Comparison of ENCODE assay signal across 8 mouse cellular contexts in genomic region chr8:57791309-57791721, GRCm38 (mm10).
DNase-seq lines count a peak whose midpoint lies in the region; ATAC-seq and TF ChIP-seq lines count a peak whose summit lies in the region.

No protein-coding gene starts in this region.

- no peak for DNase-seq in left cerebral cortex, adult 2 months (ENCODE audit: extremely low spot score in 1 of 2, low spot score in 2 of 2)
- no peak for DNase-seq in left cerebral cortex, postnatal 36 days (ENCODE audit: low spot score in 2 of 2)
- DNase-seq in adipocyte (ENCODE audit: low spot score): peak; percentile 72
- DNase-seq in heart, postnatal 14 days: peak; percentile 8 to 43
- no peak for DNase-seq in urinary bladder, postnatal 10 days (ENCODE audit: low spot score)

- no peak overlapping the region for H3K27ac ChIP-seq in left cerebral cortex, adult 2 months
- no peak overlapping the region for H3K27ac ChIP-seq in limb, embryonic 13.5 days

- no peaks in the 10 kb centered on the region for H3K9me3 ChIP-seq in E14TG2a.4 (ENCODE audit: low read length)
- no peaks in the 10 kb centered on the region for H3K9me3 ChIP-seq in limb, embryonic 13.5 days

- H3K36me3 ChIP-seq in E14TG2a.4 (ENCODE audit: insufficient read depth, low read length): no peaks in the 10 kb centered on the region
- no peaks in the 10 kb centered on the region for H3K36me3 ChIP-seq in limb, embryonic 13.5 days

- H3K4me3 ChIP-seq in left cerebral cortex, adult 2 months: no peak overlapping the region
- H3K4me3 ChIP-seq in E14TG2a.4 (replicated peaks; ENCODE audit: low read length): no peak overlapping the region
- H3K4me3 ChIP-seq in limb, embryonic 13.5 days: no peak overlapping the region

- intact Hi-C loops in left cerebral cortex, adult 2 months (cut with DNase I): loop anchor here (2.0 to 5.0 kb wide), 2 partner anchors 139 to 251 kb away; partner anchors contain the start of gene Galnt7
- intact Hi-C loops in left cerebral cortex, postnatal 36 days (cut with DNase I): loop anchor here (2.0 to 5.0 kb wide), 2 partner anchors 139 to 217 kb away; partner anchors contain the start of gene Galnt7
- intact Hi-C loops in heart, postnatal 14 days (cut with DNase I): loop anchor here (1.0 kb wide), 1 partner anchor 217 kb away; no protein-coding TSS in a partner anchor

- no peak overlapping the region for H3K9ac ChIP-seq in limb, embryonic 13.5 days

- peak; percentile 74 for TF ChIP-seq CTCF in left cerebral cortex, adult 2 months (IDR thresholded peaks at IDR 0.05)
- peak; percentile 41 for TF ChIP-seq CTCF in E14TG2a.4 (conservative IDR thresholded peaks at IDR 0.05; ENCODE audit: low read length)

- H3K4me2 ChIP-seq in limb, embryonic 13.5 days (replicated peaks): no peak overlapping the region

- 21% methylated on average over 5 of the region's 5 CpGs for WGBS in limb, embryonic 13.5 days

- peak; percentile 49; the same call in 1 of the 2 replicates for ATAC-seq in limb, embryonic 13.5 days (ENCODE audit: low FRiP score, low read depth)
- no peak for ATAC-seq in erythroid progenitor cell, adult 5-6 weeks (replicated peaks; ENCODE audit: low FRiP score, poor library complexity, severe bottlenecking)

- H3K4me1 ChIP-seq in E14TG2a.4 (replicated peaks; ENCODE audit: low read depth, low read length): peaks cover 23% of the 10 kb centered on the region
- peaks cover 8% of the 10 kb centered on the region; the same call in 1 of the 2 replicates for H3K4me1 ChIP-seq in limb, embryonic 13.5 days

- peaks cover 5% of the 10 kb centered on the region; the same call in 1 of the 2 replicates for H3K27me3 ChIP-seq in E14TG2a.4 (ENCODE audit: insufficient read depth, low read length)
- H3K27me3 ChIP-seq in limb, embryonic 13.5 days: peaks cover 8% of the 10 kb centered on the region; the same call in 1 of the 2 replicates

Comparison
In these comparisons a context has a peak if more than half of its experiments do, and no peak if none do; other contexts are left out.
1. DNase-seq: peak in adipocyte (single experiment) and heart, postnatal 14 days (2 of 2); none in left cerebral cortex, adult 2 months (0 of 2), left cerebral cortex, postnatal 36 days (0 of 2) and urinary bladder, postnatal 10 days (single experiment).